Mouse (Mus musculus): ENCODE results near the gene Atf6.

GRCm38 (mm10) chr1:170665200-170665599, 202.4 kb downstream of the Atf6 start:
- TF ChIP-seq HCFC1 (IDR thresholded peaks at IDR 0.05; ENCODE audit: low read depth, low read length) (no peak), USF2 (IDR thresholded peaks at IDR 0.05; ENCODE audit: borderline replicate concordance in 1 of 2, insufficient read depth in 1 of 2, low read depth in 1 of 2, low read length in 2 of 2) (no peak), ELF1 (IDR thresholded peaks at IDR 0.05; ENCODE audit: low read depth, low read length) (no peak), JUND (IDR thresholded peaks at IDR 0.05; ENCODE audit: low read depth, low read length) (no peak), CTCF (IDR thresholded peaks at IDR 0.05 in 2 of 3, conservative IDR thresholded peaks at IDR 0.05 in 1 of 3; ENCODE audit: control insufficient read depth in 1 of 3, insufficient read depth in 1 of 3, low read depth in 2 of 3, low read length in 3 of 3, poor library complexity in 1 of 3, severe bottlenecking in 1 of 3) (no peak), MAZ (IDR thresholded peaks at IDR 0.05; ENCODE audit: low read depth, low read length) (no peak), CHD2 (IDR thresholded peaks at IDR 0.05; ENCODE audit: low read length) (no peak), POLR2A (IDR thresholded peaks at IDR 0.05; ENCODE audit: control insufficient read depth in 1 of 2, insufficient read depth in 1 of 2, low read depth in 1 of 2, low read length in 2 of 2, poor library complexity in 1 of 2) (no peak), BHLHE40 (IDR thresholded peaks at IDR 0.05; ENCODE audit: borderline replicate concordance, low read depth, low read length) (no peak), ZNF384 (IDR thresholded peaks at IDR 0.05; ENCODE audit: low read depth, low read length) (no peak), TAL1 (IDR thresholded peaks at IDR 0.05; ENCODE audit: low read length) (no peak), MYC (IDR thresholded peaks at IDR 0.05; ENCODE audit: low read depth, low read length) (no peak), POLR2AphosphoS5 (IDR thresholded peaks at IDR 0.05; ENCODE audit: borderline replicate concordance, low read depth, low read length) (no peak)

Measured in MEL (cell line).